Mouse (Mus musculus) heart, adult 8-10 months (tissue): ENCODE measurements around the gene Gid4. TPM values are rescaled to one million over a fixed set of nuclear protein-coding genes. Genes with fewer than 3 reads are reported as not detected.
"Not testable (repeated sequence)": the region's sequence is repeated elsewhere in the genome, so short reads cannot be mapped to it uniquely, and the experiment has no call there.

Experiments
- DNase-seq: peaks from one replicate; pipeline ENCODE4 v3.0.0; 2022; ENCODE audit warnings: low spot score
- total RNA-seq, 4 experiments: library from RNA; stranded (reverse); gene quantifications; 2 replicates each; pipeline ENCODE4 v1.2.4; 2022

Gid4 gene
- total RNA-seq, 4 experiments from 2014 or later, result 46.3 to 52.1 (median 49.5) TPM

DNA sequence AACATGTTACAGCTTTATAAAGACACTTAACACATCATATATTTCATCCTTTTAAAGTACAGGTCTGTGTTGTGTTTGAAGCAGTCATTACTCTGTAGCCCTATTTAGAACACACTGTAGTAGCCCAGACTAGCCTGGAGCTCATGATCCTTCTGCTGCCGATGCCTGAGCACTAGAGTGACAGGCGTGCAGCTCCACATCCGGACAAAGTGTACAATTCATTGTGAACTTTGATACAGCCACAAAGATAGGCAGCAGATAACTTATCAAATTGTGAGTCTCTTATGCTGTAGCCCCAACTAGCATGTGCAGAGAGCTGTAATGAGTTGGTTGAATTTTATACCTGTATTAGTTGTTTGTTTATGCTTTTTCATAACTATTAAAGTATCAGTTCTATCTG lies 10.7 kb downstream of the Gid4 start:
- no peak for DNase-seq

DNA sequence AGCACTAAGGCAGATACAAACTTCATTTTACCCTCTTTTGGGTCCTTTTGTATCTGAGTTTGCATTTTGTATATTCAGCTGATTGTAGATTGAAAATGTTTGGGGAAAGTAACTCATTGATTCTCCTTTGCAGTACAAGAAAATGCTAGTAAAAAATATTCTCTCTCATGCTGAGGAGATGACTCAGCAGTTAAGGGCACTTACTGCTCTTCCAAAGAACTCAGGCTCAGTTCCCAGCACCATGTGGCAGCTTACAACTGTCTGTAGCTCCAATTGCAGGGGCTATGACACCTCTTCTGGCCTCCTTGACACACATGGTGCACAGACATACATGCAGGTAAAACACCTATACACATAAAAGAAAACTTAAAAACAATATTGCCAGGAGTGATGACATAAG lies 16.6 kb downstream of the Gid4 start:
- no peak for DNase-seq

DNA sequence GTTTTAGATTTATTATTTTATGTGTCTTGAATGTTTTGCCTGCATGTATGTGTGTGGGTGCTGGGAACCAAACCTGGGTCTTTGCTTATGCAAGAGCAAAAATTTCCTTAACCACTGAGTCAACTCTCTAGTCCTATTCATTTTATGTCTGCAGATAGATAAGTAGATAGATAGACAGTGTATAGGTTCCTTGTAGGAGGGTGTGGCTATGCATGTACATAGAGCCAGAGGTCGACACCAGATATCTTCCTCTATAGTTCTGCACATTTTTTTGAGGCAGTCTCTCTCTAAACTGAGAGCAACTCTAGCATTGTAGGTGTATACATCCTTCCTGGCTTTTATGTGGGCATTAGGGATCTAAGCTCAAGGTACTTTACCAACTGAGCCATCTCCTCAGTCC lies 18.2 kb downstream of the Gid4 start:
- no peak for DNase-seq

DNA sequence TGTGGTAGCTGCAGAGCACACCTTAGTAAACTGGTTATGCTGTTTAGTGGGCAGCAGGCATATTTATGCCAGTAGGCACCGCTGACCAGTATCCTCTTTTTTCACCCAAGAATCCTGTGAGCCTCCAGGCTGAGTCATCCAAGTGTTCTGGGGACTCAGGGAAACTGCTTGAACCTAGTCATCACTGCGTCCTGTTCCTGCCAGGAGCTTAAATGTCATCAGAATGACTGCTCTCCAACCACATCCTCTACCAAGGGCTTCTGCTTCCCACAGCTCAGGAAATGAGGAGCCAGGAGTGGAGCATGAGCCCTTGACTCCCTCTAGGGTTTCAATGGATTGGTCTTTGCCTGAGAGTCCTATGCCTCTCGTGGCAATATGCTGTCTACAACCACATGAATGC lies 19.7 kb downstream of the Gid4 start:
- no peak for DNase-seq

DNA sequence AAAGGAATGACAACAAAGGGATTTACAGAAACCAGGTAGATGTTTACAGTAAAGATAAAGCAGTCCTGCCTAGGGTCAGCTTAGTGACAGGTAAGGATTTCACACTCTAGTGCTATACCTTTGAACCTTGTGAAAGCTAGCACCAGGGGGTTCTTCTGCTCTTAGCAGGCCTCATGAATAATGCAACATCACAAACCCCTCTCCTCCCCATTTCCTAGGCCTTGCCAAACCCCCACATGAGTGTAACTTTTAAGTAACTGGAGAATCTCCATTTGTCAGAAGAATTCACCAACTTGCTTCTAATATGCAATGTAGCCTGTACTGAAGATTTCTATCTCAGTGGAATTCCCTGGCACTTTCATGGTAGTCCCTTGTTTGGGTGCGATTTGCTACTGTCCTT lies 22.7 kb downstream of the Gid4 start:
- DNase-seq, result not testable (repeated sequence)

DNA sequence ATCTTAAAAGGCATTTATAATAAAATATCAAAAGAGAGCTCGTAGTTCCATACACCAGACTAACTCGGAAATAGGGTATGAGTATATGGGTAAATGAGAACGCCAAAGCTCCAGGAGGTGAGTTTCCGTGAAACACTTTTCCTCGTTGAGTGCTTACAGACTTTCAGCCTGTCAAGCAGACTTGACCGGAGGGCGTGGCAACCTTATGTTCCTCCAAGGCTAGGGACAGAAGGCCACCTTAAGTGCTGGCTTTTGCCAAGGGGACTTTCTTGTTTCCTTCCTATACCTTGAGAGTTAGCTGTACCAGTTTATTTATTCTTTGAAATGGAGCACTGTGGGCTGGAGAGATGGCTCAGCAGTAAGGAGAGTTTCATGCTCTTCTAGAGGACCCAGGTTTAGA lies 23.2 kb downstream of the Gid4 start:
- DNase-seq, result no peak

DNA sequence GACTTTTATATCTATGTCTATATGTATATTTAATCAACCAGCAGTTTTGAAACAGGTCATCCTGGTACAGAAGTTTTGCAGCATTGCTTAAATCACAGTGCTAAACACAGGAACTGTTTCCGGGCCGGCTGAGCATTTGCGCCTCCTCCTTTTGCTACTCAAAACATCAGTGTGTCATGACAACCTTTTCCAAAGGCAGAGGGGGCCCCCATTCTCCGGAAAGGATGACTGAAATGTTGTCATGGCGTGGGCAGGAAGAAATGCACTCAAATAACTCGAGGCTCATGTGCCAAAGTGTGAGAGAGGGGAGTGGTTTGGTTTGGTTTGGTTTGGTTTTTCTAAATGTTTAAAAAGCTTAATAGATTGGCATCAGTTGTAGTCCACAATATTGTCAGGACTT lies 26.0 kb downstream of the Gid4 start:
- DNase-seq, result no peak

DNA sequence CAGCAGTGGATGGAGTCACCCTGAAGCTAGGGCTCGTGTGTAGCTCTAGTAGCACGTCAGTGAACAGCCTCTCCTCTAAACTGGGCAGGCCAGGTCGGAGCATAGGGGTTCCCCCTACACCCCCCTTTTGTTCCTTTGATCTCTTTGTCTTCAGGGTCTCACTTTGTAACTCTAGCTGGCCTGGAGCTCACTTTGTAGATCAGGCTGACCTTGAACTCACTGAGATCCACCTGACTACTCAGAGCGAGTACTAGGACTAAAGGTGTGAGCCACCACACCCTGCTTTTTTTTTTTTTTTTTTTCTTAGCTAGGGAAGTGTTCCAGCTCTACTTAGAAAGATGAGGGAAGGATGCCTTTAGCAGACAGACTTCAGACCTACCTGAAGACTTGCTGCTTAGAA lies 27.1 kb downstream of the Gid4 start:
- no peak for DNase-seq

DNA sequence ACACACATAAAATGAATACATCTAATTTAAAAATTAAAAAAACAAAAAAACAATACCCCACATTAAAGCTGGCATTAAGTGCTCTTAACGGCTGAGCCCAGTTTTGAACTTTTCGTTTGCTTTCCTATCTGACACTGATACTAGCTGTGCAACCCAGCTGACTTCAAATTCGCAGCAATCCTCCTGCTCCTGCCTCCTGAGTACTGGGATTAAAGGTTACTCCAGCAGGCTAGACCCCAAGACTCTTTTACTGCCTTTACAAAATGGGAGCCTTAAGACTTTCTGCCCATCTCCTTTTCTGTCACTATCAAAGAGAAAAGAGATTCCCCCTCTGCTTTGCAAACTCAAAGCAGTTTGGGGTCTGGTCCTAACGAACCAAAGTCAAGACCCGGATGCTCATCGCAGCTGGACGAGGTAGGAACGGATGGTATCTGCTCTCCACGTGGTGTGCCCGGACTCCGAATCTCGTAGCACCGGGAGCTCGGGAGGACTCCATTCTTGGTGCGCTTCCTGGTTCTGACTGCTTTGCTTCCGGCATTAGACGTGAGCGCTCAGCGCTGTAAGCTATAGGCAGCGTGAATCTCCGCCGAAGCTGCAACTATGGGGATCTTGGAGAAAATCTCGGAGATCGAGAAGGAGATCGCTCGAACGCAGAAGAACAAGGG lies 37.3 kb downstream of the Gid4 start, which contains the start of gene Drg2:
Drg2 (plus strand) TSS at position 512 of the 665 bp plus-strand sequence.
- peak; percentile 88 for DNase-seq

DNA sequence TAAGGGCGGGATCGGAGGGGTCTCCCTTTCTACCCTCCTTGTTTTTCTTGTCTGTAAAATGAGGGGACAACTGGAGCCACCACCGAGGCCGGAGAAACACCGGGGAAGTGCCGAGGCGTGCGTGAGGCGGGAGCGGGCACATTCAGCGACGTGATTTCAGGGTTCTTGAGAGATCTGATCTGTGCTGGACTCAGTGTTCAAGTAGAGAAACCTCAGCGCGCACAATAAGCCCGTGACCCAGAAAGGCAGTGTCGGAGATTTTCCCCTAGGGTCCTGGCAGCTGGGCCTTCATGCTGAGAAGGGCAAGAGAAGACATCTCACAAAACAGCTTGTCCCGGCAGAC lies 37.8 kb downstream of the Gid4 start:
- peak; percentile 6 for DNase-seq

DNA sequence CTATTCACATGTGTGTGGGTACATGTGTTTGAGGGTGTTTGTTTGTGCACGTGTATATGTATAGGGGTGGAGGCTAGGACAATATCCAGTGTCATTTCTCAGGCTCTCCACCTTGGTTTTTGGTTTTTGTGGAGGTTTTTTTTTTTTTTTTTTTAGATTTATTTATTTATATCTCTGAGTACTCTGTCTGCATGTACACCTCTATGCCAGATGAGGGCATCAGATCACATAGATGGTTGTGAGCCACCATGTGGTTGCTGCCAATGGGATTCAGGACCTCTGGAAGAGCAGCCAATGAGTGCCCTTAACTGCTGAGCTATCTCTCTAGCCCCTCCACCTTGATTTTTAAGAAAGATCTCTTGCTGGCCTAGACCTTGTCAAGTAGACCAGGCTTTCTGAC lies 41.0 kb downstream of the Gid4 start:
- DNase-seq, result no peak

DNA sequence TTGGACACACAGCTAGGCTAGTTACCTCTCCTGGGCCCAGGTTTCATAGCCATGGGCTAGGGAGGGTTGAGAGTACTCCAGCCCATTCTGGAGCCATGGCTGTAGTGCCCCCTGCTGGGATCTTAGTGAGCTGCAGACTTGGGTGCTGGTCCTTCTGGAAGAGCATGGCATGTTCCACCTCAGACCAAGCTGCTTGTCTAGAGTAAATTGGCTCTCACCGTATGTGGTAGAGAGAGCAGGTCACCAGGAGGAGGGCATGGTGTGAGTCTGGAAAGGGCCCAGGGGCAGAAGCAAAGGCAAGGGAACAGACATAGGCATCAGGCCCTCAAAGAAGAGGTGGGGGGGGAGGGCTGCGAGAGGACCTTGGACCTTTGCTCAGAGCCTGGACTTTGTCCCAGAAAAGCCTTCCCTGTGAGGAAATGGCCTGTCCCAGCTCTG lies 49.0 kb downstream of the Gid4 start:
- peak; percentile 6 for DNase-seq

DNA sequence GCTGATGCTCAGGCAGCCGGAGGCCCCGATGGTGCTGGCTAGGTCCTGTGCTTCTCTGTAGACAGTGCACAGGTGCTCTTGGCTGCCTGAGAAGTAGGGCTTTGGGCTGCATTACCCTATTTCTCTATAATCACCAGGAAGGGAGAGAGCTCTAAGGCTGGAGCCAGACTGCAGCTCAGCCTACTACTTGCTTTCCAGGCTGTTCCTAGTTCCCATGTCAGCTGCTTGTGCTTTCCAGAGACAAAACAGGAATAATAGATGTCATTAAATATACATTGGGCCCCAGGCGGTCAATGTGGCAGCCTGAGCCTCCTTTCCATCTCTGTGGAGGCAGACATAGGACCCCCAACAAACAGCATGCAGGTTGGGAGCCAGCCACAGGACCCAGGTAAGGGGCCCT lies 52.1 kb downstream of the Gid4 start, which contains the start of gene Myo15:
Myo15 (plus strand) TSS at position 301 of the 400 bp plus-strand sequence.
- no peak for DNase-seq

DNA sequence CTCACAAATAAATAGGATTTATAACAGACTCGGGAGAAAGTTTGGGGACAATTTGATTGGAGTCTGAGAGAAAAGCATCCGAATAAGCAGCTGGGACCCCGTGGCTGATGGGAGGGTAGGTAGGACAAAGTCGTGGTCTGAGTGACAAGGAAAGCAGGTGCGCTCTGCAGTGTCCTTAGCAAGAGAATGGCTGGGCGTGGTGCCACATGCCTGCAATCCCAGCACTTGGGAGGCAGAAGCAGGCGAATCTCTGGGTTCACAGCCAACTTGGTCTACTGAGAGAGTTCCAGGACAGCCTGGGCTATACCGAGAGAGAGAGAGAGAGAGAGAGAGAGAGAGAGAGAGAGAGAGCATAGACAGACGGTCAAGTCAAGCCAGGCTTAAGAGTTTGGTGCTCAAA lies 53.8 kb downstream of the Gid4 start:
- DNase-seq, result no peak

DNA sequence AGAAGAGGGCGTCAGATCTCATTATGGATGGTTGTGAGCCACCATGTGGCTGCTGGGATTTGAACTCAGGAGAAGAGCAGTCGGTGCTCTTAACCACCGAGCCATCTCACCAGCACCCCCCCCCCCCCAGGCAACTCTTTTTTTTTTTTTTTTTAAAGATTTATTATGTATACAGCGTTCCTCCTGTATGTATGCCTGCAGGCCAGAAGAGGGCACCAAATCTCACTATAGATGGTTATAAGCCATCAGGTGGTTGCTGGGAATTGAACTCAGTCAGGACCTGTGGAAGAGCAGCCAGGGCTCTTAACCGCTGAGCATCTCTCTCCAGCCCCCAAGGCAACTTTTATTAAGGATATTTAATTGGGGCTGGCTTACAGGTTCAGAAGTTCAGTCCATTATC lies 57.6 kb downstream of the Gid4 start:
- no peak for DNase-seq

DNA sequence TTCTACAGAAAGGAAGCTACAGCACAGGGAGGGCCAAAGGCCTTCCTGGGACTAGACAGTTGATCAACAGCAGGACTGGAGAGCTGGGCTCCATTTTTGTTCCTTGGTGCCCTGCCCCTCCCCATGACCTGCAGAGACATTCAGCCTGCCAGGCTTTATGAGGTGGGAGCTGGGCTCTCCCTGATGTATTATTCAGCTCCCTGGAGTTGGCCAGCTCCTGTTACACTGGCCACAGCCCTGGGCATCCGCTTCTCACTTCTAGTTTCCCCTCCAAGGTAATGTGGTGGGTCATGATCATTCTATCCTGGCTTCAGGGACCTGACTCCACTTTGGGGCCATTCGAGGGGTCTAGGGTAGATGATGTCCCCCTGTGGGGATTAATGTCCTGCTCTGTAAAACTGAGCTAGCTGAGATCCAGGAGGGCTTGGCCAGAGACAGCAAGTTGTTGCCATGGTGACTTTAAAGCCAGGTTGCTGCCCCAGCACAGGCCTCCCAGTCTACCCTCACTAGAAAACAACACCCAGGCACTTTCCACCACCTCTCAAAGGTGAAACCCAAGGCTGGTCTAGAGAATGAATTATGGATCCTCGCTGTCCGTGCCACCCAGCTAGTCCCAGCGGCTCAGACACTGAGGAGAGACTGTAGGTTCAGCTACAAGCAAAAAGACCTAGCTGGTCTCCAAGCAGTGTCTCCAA lies 58.9 kb downstream of the Gid4 start:
- DNase-seq, result no peak

DNA sequence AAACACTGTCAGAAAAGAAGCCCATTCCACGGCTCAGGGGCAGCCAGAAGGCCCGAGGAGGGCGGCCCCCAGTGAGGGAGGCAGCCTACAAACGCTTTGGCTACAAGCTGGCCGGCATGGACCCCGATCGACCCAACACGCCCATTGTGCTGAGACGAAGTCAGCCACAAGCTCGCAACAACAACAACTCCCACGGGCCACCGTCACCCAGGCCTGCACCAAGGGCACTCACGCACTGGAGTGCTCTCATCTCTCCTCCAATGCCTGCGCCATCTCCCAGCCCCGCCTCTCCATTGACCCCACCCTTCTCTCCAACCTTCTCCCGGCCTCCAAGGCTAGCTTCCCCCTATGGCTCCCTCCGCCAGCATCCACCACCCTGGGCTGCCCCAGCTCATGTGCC lies 61.2 kb downstream of the Gid4 start:
- DNase-seq, result no peak

DNA sequence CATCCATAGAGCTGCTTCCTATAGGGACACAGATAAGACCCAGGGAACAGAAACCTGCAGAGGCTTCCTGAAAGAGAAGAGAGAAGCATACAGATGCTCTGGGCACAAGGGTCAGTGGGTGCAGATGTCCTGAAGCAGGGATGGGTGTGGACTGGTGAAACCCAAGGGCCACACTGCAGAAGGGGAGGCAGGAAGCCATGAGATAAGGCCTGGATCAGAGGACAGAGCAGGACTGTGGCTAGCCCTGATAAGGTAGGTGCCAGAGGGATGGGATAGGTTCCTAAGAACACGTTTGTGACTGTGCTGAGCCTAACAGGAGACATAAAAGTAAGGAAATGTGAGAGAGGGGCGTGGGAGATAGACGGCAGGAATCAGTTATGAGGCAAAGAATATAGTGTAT lies 69.3 kb downstream of the Gid4 start:
- DNase-seq, result no peak

DNA sequence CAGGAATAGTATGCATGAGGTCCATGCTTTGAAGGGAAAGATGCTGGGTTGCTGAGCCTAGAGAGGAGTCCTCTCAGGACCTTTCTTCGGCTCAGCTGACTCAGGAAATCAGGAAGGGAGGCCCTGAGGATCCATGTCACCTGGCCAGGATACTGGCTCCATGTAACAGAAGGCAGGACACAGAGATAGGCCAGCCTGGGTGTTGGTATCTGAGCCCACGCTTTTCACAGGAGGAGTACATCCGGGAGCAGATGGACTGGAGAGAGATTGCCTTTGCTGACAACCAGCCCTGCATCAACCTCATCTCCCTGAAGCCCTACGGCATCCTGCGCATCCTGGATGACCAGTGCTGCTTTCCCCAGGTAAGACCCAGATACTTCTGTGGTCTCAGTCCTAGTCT lies 75.8 kb downstream of the Gid4 start:
- DNase-seq, result no peak

DNA sequence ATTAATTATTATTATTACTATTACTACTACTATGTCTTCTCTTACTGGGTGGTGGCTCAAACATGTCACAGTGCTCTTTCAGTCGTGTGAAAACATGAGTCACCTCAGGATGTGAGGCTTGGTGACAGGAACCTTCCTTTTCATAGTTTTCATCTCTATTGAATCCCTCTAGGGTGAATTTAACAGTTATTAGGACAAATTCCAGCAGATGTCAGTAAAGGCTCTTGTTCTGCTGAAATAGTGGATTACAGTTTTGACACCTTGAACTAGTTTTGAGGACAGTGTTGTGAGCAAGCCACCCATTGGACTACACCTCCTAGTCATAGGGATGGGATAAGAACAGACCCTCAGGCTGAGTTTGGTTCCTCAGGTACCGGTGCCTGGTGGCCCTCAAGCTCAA lies 78.7 kb downstream of the Gid4 start:
- DNase-seq, result no peak
